Mouse (Mus musculus): ENCODE data around the gene Dhcr24. TPM values are rescaled to one million over a fixed set of nuclear protein-coding genes. Genes with fewer than 3 reads are reported as not detected.

Dhcr24 gene
- polyA plus RNA-seq, 1 experiment: 97.6 TPM

DNA sequence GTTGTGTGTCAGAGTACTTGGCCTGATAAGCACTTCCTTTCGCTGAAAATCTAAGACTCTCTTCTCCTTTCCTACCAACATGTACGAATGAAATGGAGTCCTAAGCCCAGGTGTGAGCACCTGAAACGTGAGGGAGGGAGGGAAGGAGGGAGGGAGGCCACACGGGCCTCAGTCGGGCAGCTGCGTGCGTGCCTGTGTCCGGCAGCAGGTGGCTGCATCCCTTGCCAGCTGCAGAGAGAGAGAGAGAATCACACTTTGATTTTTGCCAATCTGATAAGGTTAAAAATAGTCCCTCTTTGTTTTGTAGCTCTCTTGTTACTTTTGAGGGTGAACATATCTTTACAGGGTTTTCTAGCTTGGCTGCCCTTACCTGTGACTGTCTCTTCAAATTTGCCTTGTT is 14.2 kb downstream of the Dhcr24 start:
- H3K4me1 ChIP-seq (ENCODE audit: control insufficient read depth, insufficient read depth, low read length): 0 out of 2 replicates have a peak, but pooled peaks cover 3% of the 10 kb centered on the region
- H3K27ac ChIP-seq (ENCODE audit: insufficient read depth, low read length): no peak overlapping the region
- no peak overlapping the region for H3K4me3 ChIP-seq (ENCODE audit: insufficient read depth, low read length)
- TF ChIP-seq POLR2A (IDR thresholded peaks at IDR 0.05; ENCODE audit: extremely low read depth, insufficient read depth, low read length) (no peak), CTCF (IDR thresholded peaks at IDR 0.05; ENCODE audit: extremely low read depth, insufficient read depth, low read length) (no peak)

DNA sequence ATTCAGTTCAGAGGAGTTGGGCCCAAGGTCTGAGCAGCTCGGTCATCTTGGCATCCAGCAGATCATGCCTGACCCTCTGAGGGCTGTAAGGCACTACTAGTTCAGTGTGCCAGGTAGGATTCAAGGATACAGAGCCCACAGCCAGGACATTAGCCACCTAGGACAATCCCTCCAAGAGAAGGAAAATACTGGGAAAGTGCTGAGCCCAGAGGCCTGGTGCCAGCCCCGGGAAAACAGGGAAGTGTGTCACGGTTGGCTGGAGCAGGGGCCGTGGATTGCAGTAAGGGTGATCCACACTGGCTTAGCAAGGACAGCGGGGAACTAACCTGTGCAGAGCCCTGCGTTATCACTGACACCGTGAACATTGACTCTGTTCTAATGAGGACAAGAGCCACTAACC is 16.7 kb downstream of the Dhcr24 start:
- no peak for TF ChIP-seq POLR2A (IDR thresholded peaks at IDR 0.05; ENCODE audit: extremely low read depth, insufficient read depth, low read length)
- TF ChIP-seq CTCF (IDR thresholded peaks at IDR 0.05; ENCODE audit: extremely low read depth, insufficient read depth, low read length): no peak
- Histone ChIP-seq H3K27ac (ENCODE audit: insufficient read depth, low read length) (no peak overlapping the region), H3K4me1 (ENCODE audit: control insufficient read depth, insufficient read depth, low read length) (peaks cover 5% of the 10 kb centered on the region; the same call in 1 of the 2 replicates), H3K4me3 (ENCODE audit: insufficient read depth, low read length) (no peak overlapping the region)

DNA sequence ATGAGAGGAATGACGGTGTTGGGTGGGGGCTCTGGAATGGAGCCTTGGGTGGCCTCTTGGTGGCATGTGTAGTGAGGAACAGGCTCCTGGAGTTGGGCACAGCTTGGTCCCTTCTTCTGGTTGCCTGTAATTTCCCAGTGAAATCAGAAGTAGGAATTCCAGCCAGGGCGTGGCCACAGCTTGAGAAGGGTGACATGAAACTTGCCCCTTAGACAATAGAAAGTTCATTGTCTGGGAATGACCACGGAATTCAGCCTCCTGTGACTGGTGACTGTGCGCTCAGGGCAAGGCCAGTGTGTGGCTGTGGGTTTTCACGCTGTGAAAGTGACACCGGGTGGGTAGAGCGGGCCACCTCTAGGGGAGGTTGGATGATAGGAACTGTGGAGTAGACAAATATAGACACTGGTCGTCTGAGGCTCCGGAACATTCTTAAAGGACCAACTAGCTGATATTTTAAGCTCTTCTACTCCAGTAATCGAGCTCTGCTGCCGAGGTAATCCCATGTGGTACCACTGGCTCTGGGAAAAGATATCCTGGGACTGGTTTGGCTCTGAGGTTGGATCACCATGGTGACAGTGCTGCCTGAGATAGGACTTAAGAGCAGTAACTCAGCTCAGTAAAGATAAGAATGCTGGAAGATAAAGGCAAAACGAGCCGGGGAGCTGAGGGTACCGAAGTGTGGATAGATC is 20.5 kb downstream of the Dhcr24 start:
- TF ChIP-seq CTCF (IDR thresholded peaks at IDR 0.05; ENCODE audit: extremely low read depth, insufficient read depth, low read length) (no peak), POLR2A (IDR thresholded peaks at IDR 0.05; ENCODE audit: extremely low read depth, insufficient read depth, low read length) (no peak)
- Histone ChIP-seq H3K4me3 (ENCODE audit: insufficient read depth, low read length) (no peak overlapping the region), H3K4me1 (ENCODE audit: control insufficient read depth, insufficient read depth, low read length) (peaks cover 5% of the 10 kb centered on the region; the same call in 1 of the 2 replicates), H3K27ac (ENCODE audit: insufficient read depth, low read length) (peak overlapping the region; percentile 1; the same call in 1 of the 2 replicates)

DNA sequence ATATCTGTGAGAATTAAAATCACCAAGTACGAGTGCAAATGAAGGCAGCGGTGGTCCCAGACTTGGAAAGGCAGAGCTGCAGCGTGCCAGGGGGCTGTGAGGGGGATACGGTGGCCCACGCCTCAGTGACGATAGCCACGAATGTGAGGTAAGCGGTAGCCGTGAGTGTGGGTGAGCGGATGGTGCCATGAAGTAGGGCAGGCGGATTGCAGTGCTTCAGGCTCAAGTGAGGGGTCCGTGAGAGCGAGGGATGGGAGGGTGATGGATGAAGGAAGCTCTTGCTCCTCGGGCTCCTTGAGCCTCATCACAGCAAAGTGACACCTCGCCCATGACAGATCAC is 21.0 kb downstream of the Dhcr24 start:
- Histone ChIP-seq H3K27ac (ENCODE audit: insufficient read depth, low read length) (0 out of 2 replicates have a peak overlapping the region, but pooled peaks have one; percentile 1), H3K4me3 (ENCODE audit: insufficient read depth, low read length) (no peak overlapping the region)
- TF ChIP-seq CTCF (IDR thresholded peaks at IDR 0.05; ENCODE audit: extremely low read depth, insufficient read depth, low read length) (no peak), POLR2A (IDR thresholded peaks at IDR 0.05; ENCODE audit: extremely low read depth, insufficient read depth, low read length) (no peak)

DNA sequence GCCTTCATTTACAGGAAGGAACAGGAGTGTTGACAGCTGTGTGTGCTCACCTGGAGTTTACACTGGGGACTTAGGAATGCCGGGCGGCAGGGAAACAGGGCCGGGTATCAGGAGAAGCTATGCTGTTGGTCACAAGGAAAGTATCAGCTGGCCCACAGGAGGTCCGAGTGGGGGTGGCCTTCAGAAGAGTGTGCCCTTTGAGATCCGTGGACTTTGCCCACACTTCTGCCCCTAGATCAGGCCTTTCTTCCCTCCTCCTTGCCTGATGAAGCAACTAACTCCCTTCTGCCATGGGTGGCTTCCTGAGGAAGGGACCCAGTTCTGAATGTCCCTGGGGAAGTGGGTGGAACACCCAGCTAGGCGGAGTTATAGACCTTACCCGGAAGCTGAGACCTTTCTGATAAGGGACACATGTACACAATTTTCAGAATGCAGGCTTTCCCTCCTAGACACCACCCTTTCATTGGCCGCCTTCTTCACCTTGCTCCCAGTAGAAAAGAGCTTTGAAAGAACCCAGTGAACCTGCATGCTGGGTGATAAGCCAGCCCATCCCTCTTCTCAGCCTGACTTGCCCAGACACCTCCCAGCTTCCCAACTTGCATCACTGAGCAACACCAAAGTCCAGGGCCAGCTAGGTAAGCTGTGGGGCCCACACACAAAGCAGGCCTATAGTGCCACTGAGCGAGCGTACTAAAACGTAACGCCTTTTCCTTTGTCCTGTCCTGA is 21.8 kb downstream of the Dhcr24 start:
- Histone ChIP-seq H3K27ac (ENCODE audit: insufficient read depth, low read length) (no peak overlapping the region), H3K4me1 (ENCODE audit: control insufficient read depth, insufficient read depth, low read length) (peaks cover 5% of the 10 kb centered on the region; the same call in 1 of the 2 replicates), H3K4me3 (ENCODE audit: insufficient read depth, low read length) (no peak overlapping the region)
- TF ChIP-seq CTCF (IDR thresholded peaks at IDR 0.05; ENCODE audit: extremely low read depth, insufficient read depth, low read length) (no peak), POLR2A (IDR thresholded peaks at IDR 0.05; ENCODE audit: extremely low read depth, insufficient read depth, low read length) (no peak)

More for the DNA sequence above, 21.0 kb downstream of the Dhcr24 start:
- H3K4me1 ChIP-seq (ENCODE audit: control insufficient read depth, insufficient read depth, low read length): peaks cover 5% of the 10 kb centered on the region; the same call in 1 of the 2 replicates

DNA sequence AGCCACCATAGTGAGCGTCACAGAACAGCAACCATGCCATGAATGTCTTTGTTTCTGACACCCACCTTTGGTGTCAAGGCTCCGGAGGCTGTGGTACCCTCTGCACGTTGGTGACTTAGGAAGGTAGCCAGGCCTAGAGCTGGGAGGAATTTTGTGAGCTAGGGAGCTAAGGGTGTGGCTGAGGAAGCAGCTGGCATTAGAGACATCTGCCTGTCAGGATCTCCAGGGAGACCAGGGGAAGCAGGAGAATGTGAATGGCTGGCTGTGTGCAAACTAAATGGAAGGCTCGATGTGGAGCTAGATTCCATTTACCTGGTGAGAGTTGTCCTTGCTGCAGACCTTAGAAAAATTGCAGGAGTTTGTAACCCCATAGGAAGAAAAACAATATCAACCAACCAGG is 23.8 kb downstream of the Dhcr24 start:
- no peak overlapping the region for H3K4me3 ChIP-seq (ENCODE audit: insufficient read depth, low read length)
- peaks cover 4% of the 10 kb centered on the region; the same call in 1 of the 2 replicates for H3K4me1 ChIP-seq (ENCODE audit: control insufficient read depth, insufficient read depth, low read length)
- no peak for TF ChIP-seq POLR2A (IDR thresholded peaks at IDR 0.05; ENCODE audit: extremely low read depth, insufficient read depth, low read length)
- TF ChIP-seq CTCF (IDR thresholded peaks at IDR 0.05; ENCODE audit: extremely low read depth, insufficient read depth, low read length): no peak
- H3K27ac ChIP-seq (ENCODE audit: insufficient read depth, low read length): no peak overlapping the region

DNA sequence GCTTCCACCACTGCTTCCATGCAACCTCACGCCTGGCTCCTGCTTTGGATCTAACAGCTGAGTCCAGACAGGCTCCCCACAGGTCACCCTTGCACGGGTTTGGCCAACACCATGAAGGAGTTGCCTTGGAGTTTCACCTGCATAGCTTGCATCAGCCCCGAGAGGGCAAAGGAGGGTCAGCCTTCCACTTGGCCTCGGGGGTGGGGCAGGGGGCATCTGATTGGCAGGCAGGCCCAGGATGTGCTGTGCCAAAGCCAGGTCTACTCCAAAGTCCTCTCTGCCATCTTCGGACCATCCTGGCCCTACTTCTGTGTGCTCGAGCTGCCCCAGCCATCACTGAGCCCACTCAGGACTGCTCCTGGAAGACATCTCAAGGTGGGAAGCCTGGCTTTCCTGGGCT is 26.2 kb downstream of the Dhcr24 start:
- H3K4me3 ChIP-seq (ENCODE audit: insufficient read depth, low read length): no peak overlapping the region
- H3K27ac ChIP-seq (ENCODE audit: insufficient read depth, low read length): no peak overlapping the region
- H3K4me1 ChIP-seq (ENCODE audit: control insufficient read depth, insufficient read depth, low read length): no peaks in the 10 kb centered on the region
- TF ChIP-seq CTCF (IDR thresholded peaks at IDR 0.05; ENCODE audit: extremely low read depth, insufficient read depth, low read length) (no peak), POLR2A (IDR thresholded peaks at IDR 0.05; ENCODE audit: extremely low read depth, insufficient read depth, low read length) (no peak)

DNA sequence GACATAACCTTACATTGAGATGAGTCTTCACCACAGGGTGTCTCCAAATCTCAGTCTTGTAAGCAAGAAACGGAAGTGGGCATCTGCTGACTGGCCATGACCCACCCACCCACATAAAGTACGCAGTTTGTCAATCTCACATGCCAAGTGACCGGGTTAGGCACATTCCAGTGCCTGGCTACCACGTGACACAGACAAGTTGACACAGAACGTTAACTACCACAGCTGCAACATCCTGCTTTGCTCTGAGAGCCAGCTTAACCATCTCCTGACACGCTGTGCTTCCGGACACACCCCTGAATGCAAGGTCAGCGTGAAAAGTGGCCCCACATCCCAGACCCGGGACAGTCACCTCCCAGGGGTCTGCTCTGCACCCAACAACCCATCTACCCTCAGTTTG is 29.3 kb downstream of the Dhcr24 start:
- Histone ChIP-seq H3K4me3 (ENCODE audit: insufficient read depth, low read length) (no peak overlapping the region), H3K4me1 (ENCODE audit: control insufficient read depth, insufficient read depth, low read length) (no peaks in the 10 kb centered on the region), H3K27ac (ENCODE audit: insufficient read depth, low read length) (no peak overlapping the region)
- no peak for TF ChIP-seq POLR2A (IDR thresholded peaks at IDR 0.05; ENCODE audit: extremely low read depth, insufficient read depth, low read length)
- TF ChIP-seq CTCF (IDR thresholded peaks at IDR 0.05; ENCODE audit: extremely low read depth, insufficient read depth, low read length): no peak

DNA sequence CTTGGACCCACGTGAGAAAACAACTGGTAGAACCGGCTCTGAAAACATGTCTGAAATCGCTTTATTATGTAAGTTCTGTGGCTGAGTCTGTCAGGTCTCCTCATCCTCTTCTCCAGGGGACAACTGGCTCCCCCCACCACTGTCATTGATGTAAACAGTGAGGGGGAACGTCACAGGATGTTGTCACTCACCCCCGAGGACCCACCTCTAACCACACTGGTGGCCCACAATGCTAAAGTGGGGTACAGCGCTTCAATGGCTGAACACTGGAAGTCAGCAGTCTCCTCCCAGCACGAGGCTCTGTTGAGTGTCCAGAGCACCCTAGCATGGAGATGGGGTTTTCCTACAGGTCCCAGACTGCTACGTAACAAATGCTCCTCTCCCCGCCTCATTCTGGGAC is 30.0 kb downstream of the Dhcr24 start:
- Histone ChIP-seq H3K4me3 (ENCODE audit: insufficient read depth, low read length) (no peak overlapping the region), H3K4me1 (ENCODE audit: control insufficient read depth, insufficient read depth, low read length) (no peaks in the 10 kb centered on the region), H3K27ac (ENCODE audit: insufficient read depth, low read length) (no peak overlapping the region)
- no peak for TF ChIP-seq POLR2A (IDR thresholded peaks at IDR 0.05; ENCODE audit: extremely low read depth, insufficient read depth, low read length)
- TF ChIP-seq CTCF (IDR thresholded peaks at IDR 0.05; ENCODE audit: extremely low read depth, insufficient read depth, low read length): no peak

DNA sequence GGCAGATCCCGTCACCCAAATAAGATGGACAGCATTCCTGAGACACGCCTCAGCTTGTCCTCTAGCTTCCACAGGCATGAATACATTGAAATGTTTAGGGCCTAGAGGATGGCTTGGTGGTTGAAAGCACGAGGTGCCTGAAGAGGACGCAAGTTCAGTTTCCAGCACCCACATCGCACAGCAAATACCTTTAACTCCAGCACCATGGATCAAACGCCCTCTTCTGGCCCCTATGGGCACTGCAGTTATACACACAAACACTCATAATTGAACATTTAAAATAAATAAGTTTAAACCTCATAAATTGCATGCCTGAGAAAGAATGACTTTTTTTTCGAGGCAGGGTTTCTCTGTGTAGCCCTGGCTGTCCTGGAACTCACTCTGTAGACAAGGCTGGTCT is 32.8 kb downstream of the Dhcr24 start:
- Histone ChIP-seq H3K27ac (ENCODE audit: insufficient read depth, low read length) (no peak overlapping the region), H3K4me3 (ENCODE audit: insufficient read depth, low read length) (no peak overlapping the region), H3K4me1 (ENCODE audit: control insufficient read depth, insufficient read depth, low read length) (no peaks in the 10 kb centered on the region)
- no peak for TF ChIP-seq POLR2A (IDR thresholded peaks at IDR 0.05; ENCODE audit: extremely low read depth, insufficient read depth, low read length)
- TF ChIP-seq CTCF (IDR thresholded peaks at IDR 0.05; ENCODE audit: extremely low read depth, insufficient read depth, low read length): no peak; the same call in 1 of the 2 replicates

Data from cortical plate, adult 2 months (tissue).